Mouse (Mus musculus): ENCODE data around the gene Rab8b.
"Not testable (repeated sequence)": the region's sequence is repeated elsewhere in the genome, so short reads cannot be mapped to it uniquely, and the experiment has no call there.

The Rab8b gene

DNA sequence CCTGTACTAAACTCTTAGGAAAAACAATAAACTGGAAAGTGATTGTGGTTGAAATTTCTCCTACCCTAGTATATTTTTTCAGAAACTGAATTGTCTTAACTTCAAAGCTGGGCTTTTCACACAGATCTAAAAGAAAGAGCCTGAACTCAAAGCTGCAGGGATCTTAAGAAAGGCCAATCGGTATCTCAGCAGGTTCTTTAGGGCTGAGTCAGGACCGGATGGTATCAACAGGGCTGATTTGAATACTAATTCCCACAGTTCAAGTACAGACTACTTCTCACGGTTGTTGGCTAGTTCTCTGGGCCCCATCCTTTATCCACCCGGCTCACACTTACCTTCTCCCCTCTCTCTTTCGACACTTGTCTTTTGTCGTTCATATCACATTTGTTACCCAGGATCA, 66.9 kb downstream of the Rab8b start:
- in situ Hi-C loops (cut with MboI; ENCODE audit: low sequenced_read_pairs): no loop called here

DNA sequence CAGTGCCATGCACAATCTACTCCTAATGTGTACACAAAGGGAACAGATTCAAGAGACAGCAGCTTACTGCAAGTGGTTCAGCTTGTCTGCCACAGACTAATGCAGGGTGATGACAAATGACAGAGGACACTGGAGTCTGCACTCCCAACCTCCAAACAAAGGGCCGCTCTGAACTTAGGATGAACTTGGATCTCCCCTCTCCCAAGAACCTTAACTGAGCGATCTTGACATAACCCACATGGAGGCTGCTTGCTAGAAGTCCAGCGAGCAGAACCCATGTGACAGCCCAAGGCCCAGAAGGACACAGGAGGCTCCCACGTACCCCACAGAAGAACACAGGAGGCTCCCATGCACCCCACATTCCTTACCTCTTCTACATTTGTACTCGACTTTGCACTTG, 68.5 kb downstream of the Rab8b start:
- in situ Hi-C loops (cut with MboI; ENCODE audit: low sequenced_read_pairs): no loop called here

DNA sequence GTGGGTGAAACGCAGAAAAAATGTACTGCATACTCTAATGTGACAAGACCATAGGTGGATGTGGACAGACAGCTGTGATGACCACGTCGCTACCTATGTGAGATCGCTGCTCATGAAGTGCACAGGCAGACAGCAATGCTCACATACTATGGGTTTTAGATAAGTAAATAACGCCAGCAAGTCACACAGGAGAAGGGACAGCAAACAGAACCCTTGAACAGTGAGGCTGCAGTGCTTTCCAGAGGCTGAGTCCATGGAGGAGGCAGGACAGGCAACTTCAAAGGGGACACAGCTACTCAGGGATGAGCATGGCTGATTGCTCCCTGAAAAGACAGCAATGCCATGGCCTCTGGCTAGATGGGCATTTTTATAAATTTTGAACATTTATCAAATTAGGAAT, 72.7 kb downstream of the Rab8b start:
- in situ Hi-C loops (cut with MboI; ENCODE audit: low sequenced_read_pairs): no loop called here

DNA sequence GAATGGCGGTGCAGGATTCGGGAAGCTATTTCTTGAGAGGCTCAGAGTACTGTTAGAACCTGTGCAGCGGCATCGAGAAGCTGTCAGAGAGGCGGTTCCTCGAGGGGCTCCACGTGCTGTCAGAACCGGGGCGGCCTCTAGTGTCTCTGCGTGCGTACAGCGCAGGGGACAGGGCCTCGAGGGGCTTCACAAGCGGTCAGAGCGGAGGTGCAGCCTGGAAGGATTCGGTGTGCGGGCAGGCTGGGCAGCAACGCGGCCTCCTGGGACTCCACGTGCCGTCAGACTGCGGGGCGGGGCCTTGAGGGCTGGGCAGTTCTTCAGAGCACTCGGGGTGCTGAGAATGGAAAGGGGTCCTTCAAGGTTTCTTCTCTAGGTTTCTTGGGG, 84.4 kb downstream of the Rab8b start:
- in situ Hi-C loops (cut with MboI; ENCODE audit: low sequenced_read_pairs): no loop called here

DNA sequence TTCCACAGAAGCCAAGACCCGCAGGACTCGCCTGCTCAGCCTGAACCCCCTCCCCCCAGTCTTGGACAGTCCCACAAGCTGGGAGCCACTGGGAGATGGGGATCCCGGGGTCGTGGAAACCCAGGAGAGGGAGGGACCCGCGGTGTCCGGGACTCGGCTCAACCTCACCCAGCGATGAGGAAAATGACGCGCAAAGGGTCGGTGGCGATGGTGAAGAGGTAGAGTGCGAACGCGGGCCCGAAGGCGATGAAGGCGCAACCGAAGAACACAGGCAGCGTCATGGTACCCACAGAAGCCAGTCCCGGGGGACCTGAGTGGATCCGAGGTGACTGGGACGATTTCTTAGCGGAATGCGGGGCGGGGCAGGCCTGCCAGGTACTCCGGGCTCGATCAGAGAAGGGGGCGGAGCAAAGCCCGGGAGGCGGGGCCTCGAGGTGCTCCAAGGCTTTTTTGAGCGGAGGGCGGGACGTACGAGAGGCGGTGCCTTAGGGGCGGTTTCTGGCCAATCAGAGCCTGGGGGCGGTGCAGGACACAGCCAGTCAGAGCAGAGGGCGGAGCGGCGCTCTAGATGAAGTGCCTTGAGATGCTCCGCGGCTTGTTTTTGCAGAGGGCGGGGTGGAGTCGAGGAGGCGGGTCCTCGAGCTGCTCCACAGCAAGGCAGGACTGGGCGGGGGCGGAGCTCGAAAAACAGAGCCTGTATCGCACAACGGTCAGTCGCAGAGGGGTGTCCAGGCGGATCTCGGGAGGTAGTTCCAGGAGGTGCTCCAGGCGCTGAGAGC, 85.0 kb downstream of the Rab8b start, which contains the start of gene Aph1c:
Aph1c (minus strand) TSS at position 409 of the 779 bp plus-strand sequence.
- in situ Hi-C loops (cut with MboI; ENCODE audit: low sequenced_read_pairs): no loop called here

DNA sequence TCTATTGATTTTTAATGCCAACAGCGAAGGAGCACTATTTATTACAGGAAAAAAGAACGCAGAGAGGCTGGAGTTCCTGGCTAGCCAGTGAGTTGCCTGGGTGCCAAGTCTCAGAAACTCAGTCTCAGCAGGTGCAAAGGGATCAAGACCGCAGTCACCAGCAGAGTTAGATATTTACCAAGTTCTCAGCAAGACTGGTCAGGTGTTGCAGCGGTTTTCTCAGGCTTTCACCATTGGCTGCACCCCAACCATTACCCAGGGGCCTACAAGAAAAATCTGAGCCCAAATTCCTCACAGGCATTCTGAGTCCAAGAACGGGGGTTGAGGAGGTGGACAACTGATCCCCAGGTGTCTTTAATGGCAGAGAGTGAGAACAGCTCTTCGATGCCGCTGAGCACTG, 85.6 kb downstream of the Rab8b start:
- in situ Hi-C loops (cut with MboI; ENCODE audit: low sequenced_read_pairs): no loop called here

DNA sequence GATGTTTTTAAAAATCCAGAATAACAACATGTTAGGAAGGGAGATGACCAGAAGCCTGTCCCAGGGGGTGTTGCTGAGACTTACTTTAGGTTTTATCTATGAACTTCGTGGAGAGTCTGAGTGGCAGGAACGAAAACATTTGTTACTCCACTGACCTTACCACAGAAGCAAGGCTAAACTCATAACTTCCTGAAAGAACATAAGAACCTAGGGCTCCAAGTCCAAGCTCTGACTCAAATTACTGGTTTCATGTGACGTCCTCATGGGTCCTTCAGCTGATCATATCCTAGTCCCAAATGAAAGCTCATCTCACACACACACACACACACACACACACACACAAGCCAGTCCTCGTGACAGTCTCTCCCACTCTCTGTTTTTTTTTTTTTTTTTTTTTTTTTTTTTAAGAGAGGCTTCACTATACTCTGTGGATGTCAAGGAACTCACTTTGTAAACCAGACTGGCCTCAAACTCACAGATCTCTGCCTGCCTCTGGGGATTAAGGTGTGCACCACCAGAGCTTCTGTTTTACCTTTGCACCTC, 87.0 kb downstream of the Rab8b start:
- in situ Hi-C loops (cut with MboI; ENCODE audit: low sequenced_read_pairs): no loop called here

DNA sequence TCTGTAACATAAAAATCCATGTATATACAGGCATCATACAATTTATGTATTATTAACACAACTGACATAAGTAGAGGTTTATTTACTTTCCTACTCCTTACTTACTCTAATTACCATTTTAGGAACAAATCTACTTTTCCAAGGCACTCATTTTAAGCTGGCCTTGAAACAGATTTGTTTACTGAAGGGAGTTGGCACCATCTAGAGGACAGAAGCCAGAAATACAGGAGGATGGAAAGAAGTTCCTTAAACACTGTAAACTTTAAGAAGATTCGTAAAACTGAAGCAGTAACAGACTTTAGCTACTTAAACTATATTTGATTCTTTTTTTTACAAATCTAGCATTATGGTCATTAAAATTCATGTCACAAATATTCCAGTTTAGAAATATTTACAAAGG, 93.5 kb downstream of the Rab8b start:
- in situ Hi-C loops (cut with MboI; ENCODE audit: low sequenced_read_pairs): no loop called here

DNA sequence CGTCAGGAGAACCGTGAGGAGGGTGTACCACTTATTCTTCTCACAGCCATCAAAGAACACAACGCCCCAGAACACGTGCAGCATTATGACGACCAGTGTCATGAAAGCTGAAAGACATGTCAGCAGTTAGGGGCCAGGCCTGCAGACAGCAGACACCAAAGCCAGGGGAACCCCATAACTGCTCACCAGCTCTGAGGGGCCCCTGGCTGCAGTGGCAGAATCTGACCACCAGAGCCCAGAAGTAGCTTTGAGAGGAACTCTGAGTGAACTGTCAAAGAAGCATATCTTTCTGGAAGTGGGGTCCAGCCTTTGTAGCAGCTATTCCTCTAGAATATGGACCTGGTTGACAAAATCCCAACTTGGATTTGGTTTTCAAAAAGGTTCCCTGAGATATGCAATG, 97.2 kb downstream of the Rab8b start:
- in situ Hi-C loops (cut with MboI; ENCODE audit: low sequenced_read_pairs): not testable (repeated sequence)

DNA sequence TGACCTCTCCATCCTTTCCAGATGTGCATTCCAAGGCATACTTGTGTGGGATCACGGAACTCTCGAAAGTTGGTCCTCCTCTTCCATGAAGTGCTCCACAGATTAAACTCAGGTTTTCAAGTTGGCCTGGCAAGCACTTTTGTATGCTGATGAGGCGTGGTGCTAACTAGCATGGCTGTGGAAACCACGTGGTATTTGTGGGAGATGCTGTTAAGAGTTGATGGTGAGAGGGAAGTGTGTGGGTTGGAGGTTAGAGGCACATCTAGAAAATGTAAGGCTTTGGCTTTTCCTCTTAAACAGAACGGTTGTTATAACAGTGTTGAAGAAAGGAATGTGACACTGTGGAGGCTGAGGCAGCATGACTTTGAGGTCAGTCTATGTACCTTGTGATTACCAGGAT, 98.5 kb downstream of the Rab8b start:
- in situ Hi-C loops (cut with MboI; ENCODE audit: low sequenced_read_pairs): no loop called here

DNA sequence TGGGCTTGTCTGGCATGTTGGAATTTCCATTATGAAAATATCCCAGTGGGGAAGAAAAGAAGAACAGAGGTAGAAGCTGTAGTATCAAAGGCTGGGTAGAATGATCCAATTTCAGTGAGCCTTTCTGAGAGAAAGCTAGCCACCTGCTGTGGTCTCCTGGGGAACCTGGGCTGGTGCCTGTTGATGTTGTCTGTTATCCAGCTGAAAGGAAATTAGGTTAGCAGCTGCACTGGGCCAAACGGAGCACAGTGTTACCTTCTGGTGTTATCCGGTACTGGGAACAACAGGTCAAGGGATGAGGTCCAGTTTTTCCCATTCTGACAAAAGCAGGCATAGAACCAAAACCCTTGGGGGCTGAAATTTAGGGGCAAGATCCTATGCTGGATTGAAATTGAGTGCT, 106.1 kb downstream of the Rab8b start:
- in situ Hi-C loops (cut with MboI; ENCODE audit: low sequenced_read_pairs): no loop called here

DNA sequence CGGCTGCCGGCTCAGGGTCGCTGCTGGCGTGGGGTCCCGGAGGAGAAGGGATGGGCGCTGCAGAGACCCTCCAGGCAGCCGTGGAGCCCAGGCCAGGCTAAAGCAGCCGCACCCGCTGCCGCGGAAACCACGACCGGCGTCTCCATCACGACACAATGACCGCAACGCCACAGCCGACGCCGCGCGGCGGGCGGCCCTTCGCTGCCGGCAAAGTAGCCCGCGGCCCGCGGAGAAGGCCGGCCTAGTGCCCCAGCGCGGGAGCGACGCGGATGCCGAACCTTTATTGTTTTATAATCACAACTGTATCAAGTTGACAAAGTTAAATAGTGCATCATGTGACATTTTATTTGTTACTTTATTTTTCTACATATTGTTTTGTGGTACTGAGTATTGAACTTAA, 113.5 kb downstream of the Rab8b start:
- in situ Hi-C loops (cut with MboI; ENCODE audit: low sequenced_read_pairs): not testable (repeated sequence)

DNA sequence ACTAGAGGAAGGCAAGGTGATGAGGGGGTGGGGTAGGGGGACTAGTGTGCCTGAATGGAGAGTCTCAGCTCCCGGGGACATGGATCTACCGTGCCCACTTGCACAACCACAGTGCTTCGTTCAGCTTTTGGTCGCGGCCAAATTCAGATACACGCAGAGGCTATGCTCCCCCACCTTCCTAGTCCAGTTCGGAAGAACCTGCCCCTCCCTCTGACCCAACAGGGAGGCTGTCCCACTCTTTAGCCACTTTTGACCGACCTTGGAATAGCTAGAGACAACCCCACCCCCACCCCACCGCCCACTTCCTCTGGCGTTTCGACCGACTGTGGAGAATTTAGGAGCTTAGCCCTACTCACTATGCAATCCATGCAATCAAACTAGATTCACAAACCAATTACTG, 117.5 kb downstream of the Rab8b start:
- in situ Hi-C loops (cut with MboI; ENCODE audit: low sequenced_read_pairs): no loop called here

DNA sequence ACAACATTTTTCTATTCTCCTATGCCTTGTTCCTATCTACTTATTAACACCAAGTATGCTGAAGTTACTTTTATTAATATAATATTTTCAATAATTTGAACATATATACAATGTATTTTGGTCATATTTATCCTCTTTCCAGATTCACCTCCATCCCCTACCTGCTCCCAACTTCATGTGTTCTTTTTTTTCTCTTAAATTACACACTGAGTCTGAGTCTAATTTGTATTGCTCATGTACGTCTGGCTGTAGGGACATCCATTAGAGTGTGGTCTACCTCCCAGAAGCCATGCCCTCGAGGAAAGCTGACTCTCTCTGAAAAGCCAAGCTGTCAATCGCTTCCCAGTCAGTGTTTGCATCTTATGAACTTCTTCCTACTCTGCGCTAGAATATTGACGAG, 122.7 kb downstream of the Rab8b start, which contains the start of gene Gm10647:
Gm10647 (plus strand) TSS at position 301 of the 400 bp plus-strand sequence.
- in situ Hi-C loops (cut with MboI; ENCODE audit: low sequenced_read_pairs): loop anchor here (25.0 kb wide), 1 partner anchor 659 kb away; the partner anchor contains the start of genes Ciao2a and Snx1

DNA sequence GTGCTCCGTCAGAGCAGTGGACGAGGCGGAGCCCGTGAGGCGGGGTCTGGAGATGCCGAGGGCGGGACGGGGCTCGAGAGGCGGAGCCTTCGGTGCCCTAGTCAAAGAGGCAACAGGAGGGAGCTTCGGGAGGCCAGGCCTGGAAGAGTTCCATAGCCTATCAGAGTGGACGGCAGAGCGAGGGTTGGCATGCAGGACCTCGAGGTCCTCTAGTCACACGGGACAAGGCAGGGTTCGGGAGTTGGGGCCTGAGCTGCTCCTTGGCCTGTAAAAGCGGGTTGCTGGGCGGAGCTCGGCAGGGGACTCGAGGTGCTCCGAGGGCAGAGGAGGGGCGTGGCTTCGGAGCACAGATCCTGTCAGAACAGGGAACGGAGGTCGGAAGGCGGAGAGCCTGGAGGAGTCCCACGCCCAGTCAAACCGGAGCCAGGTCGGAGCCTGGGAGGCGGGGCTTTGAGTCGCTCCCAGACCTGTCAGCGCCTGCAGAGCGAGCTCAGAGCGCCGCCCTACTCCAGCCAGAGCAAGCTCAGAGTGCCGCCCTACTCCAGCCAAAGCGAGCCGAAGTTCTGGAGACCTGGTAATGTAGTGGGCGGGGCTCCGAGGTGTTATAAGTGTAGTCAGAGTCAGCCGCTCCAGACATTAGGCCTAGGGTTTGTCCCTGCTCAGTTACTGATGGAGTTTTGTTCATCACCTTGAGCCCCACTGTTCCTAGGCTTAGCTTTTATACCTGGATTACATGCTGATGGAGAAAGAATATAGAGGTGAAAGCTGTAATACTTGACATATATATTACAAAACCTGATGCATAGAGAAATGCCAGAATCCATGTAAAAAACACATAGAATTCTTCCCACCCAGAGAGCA, 123.8 kb downstream of the Rab8b start, which contains the start of gene Aph1b:
Aph1b (minus strand) TSS at position 27 of the 861 bp plus-strand sequence.
- in situ Hi-C loops (cut with MboI; ENCODE audit: low sequenced_read_pairs): loop anchor here (25.0 kb wide), 1 partner anchor 658 kb away; the partner anchor contains the start of genes Ciao2a and Snx1

DNA sequence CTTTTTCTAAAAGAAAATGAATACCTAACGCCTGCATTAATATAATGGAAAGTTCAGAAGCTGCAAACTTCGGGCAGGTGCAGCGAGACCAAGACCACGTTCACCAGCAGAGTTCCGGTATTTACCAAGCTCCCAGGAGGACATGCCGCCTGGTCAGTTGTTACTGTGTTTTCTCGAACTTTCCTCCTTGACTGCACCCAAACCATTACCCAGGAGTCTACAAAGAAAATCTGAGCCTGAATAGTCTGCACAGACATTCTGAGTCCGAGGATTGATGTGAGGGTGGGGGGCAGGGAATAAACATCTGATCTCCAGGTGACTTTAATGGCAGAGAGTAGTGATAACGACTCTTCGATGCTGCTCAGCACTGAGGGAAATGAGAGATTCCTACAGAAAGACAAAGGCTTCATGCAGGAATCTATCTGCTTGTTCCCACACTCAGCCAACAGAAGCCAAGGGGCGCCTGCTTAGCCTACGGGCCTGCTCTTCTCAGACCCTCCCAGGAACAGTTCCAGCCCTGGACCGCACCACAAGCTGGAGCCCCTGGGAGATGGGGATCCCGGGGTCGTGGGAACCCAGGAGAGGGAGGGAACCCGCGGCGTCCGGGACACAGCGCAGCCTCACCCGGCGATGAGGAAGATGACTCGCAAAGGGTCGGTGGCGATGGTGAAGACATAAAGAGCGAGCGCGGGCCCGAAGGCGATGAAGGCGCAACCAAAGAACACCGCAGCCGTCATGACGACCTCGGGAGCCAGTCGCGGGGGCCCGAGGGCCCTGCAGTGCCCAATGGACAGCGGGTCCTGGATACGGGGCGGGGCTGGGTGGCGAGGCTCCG, 124.6 kb downstream of the Rab8b start:
- in situ Hi-C loops (cut with MboI; ENCODE audit: low sequenced_read_pairs): loop anchor here (25.0 kb wide), 1 partner anchor 658 kb away; the partner anchor contains the start of genes Ciao2a and Snx1
